In genomic region chr2:130488600-130488999, GRCm38 (mm10) we compare ENCODE assay signal across 16 mouse cellular contexts. TPM values are rescaled to one million over a fixed set of nuclear protein-coding genes. Genes with fewer than 3 reads are reported as not detected.
DNase-seq lines count a peak whose midpoint lies in the region; ATAC-seq and TF ChIP-seq lines count a peak whose summit lies in the region.
"Had no signal": no experiment of that assay in that cellular context is flagged by ENCODE, and none has a peak within 500 bp of the region (broad histone marks: within the 10 kb centered on the region; RNA-seq: fewer than 3 reads in every experiment).

No protein-coding gene starts in this region.

- TF ChIP-seq EP300 in stomach, postnatal 0 days (optimal IDR thresholded peaks at IDR 0.05), result no peak

- H3K4me1 ChIP-seq in stomach, postnatal 0 days (replicated peaks; ENCODE audit: control insufficient read depth, insufficient read depth), result no peaks in the 10 kb centered on the region
- H3K4me1 ChIP-seq in embryonic facial prominence, embryonic 10.5 days, result peaks cover 9% of the 10 kb centered on the region; the same call in 1 of the 2 replicates

- no peak overlapping the region for H3K9ac ChIP-seq in stomach, postnatal 0 days (ENCODE audit: low read length)
- H3K9ac ChIP-seq: forebrain, embryonic 12.5 days; heart, embryonic 12.5 days; hindbrain, embryonic 15.5 days; limb, embryonic 12.5 days had no signal

- intact Hi-C loops in heart, postnatal 25 days (cut with DNase I), result no loop called here

- no peaks in the 10 kb centered on the region for H3K36me3 ChIP-seq in stomach, postnatal 0 days (ENCODE audit: control insufficient read depth, insufficient read depth, low read length)
- peaks cover 14% of the 10 kb centered on the region for H3K36me3 ChIP-seq in embryonic facial prominence, embryonic 10.5 days (replicated peaks)
- H3K36me3 ChIP-seq: hindbrain, embryonic 15.5 days; limb, embryonic 12.5 days had no signal

- no peaks in the 10 kb centered on the region for H3K9me3 ChIP-seq in stomach, postnatal 0 days (ENCODE audit: control insufficient read depth, low read length)
- peaks cover 4% of the 10 kb centered on the region; the same call in 1 of the 2 replicates for H3K9me3 ChIP-seq in embryonic facial prominence, embryonic 10.5 days
- H3K9me3 ChIP-seq: heart, embryonic 12.5 days; hindbrain, embryonic 15.5 days had no signal

- 86% methylated on average over 4 of the region's 4 CpGs for WGBS in stomach, postnatal 0 days
- 90% methylated on average over 4 of the region's 4 CpGs for WGBS in embryonic facial prominence, embryonic 10.5 days

- no peak overlapping the region for H3K4me2 ChIP-seq in stomach, postnatal 0 days (replicated peaks; ENCODE audit: low read depth)
- H3K4me2 ChIP-seq: forebrain, embryonic 12.5 days; heart, embryonic 12.5 days; hindbrain, embryonic 15.5 days; limb, embryonic 12.5 days had no signal

- H3K27ac ChIP-seq in stomach, postnatal 0 days (replicated peaks), result no peak overlapping the region
- H3K27ac ChIP-seq in embryonic facial prominence, embryonic 10.5 days (replicated peaks), result no peak overlapping the region
- H3K27ac ChIP-seq: forebrain, embryonic 12.5 days; hindbrain, embryonic 15.5 days; limb, embryonic 12.5 days had no signal

- no peak for TF ChIP-seq CTCF in stomach, postnatal 0 days (IDR thresholded peaks at IDR 0.05; ENCODE audit: low read depth)

- H3K4me3 ChIP-seq in stomach, postnatal 0 days (ENCODE audit: low read depth, low read length), result no peak overlapping the region
- H3K4me3 ChIP-seq in embryonic facial prominence, embryonic 10.5 days, result no peak overlapping the region
- H3K4me3 ChIP-seq: forebrain, embryonic 12.5 days; heart, embryonic 12.5 days; hindbrain, embryonic 15.5 days; limb, embryonic 12.5 days had no signal

- no peaks in the 10 kb centered on the region for H3K27me3 ChIP-seq in stomach, postnatal 0 days (ENCODE audit: control insufficient read depth, insufficient read depth, low read length)
- H3K27me3 ChIP-seq in embryonic facial prominence, embryonic 10.5 days (replicated peaks; ENCODE audit: low read depth, poor library complexity, severe bottlenecking), result no peaks in the 10 kb centered on the region
- H3K27me3 ChIP-seq: forebrain, embryonic 12.5 days; heart, embryonic 12.5 days; hindbrain, embryonic 15.5 days; limb, embryonic 12.5 days had no signal

- DNase-seq in heart, adult 11 months, result peak; percentile 95
- no peak for DNase-seq in heart, postnatal 25 days (ENCODE audit: low spot score)
- DNase-seq in lung, postnatal 36 days, result peak; percentile 23
- no peak for DNase-seq in lung, postnatal 4 days
- peak; percentile 58 for DNase-seq in fibroblast of lung, adult 2 months (ENCODE audit: low read depth)
- DNase-seq in stomach, postnatal 0 days (ENCODE audit: low spot score), result peak; percentile 9
- DNase-seq in embryonic facial prominence, embryonic 10.5 days (ENCODE audit: low spot score), result no peak
- no peak for DNase-seq in thymus, postnatal 0 days (ENCODE audit: low spot score)
- DNase-seq: adrenal gland, adult 8-10 months; cerebellum, adult 11 months; kidney, adult 9 months; thymus, postnatal 4 days had no signal

- ATAC-seq in stomach, postnatal 0 days (ENCODE audit: low FRiP score, low TSS enrichment), result no peak

RNA-seq across cellular contexts. Expression of gene Ptpra, which starts 38.5 kb away (rescaled TPM):
- 10 to 100 TPM; 47.4 to 51.4 TPM for total RNA-seq in heart, postnatal 25 days (2021)
- polyA plus RNA-seq in stomach, postnatal 0 days (2015; fragmentation: Nextera tagmentation; extraction: Ambion mirVana), result 45.1 and 45.7 TPM in 2 replicates
- polyA plus RNA-seq in embryonic facial prominence, embryonic 10.5 days (2016; fragmentation: Nextera tagmentation; extraction: Ambion mirVana), result 81.1 and 82.7 TPM in 2 replicates
- 73.8 and 85.4 TPM in 2 replicates for polyA plus RNA-seq in thymus, postnatal 0 days (2015; fragmentation: Nextera tagmentation; extraction: Ambion mirVana)

Comparison
In these comparisons a context has a peak if more than half of its experiments do, and no peak if none do; other contexts are left out.
1. DNase-seq: peak in heart, adult 11 months (single experiment), lung, postnatal 36 days (single experiment), fibroblast of lung, adult 2 months (single experiment) and stomach, postnatal 0 days (single experiment); none in heart, postnatal 25 days (single experiment), lung, postnatal 4 days (0 of 2), embryonic facial prominence, embryonic 10.5 days (single experiment) and thymus, postnatal 0 days (single experiment).